Mouse (Mus musculus): ENCODE measurements around the gene Sp6.

DNA sequence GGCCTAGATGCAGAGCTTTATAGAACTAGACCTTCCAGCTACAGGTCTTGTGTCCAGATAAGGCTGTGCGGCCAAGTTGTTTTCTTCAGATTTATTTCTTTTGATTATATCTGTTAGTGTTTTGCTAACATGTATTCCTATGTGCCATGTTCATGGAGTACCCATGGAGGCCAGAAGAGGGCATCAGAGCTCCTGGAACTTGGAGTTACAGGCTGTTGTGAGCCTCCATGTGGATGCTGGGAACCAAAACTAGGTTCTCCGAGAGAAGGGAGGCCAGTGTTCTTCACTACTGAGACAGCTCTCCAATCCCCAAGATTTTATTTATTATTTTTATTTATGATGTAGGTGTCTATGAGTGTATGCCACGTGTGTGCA, 50.7 kb downstream of the Sp6 start:
- no peak for TF ChIP-seq POLR2A (IDR thresholded peaks at IDR 0.05; ENCODE audit: borderline replicate concordance, extremely low read depth, low read depth, low read length)
- TF ChIP-seq CTCF (IDR thresholded peaks at IDR 0.05; ENCODE audit: insufficient read depth, low read length): no peak
